Mouse (Mus musculus): Measurements from ENCODE around the gene Gm21663. TPM values are rescaled to one million over a fixed set of nuclear protein-coding genes. Genes with fewer than 3 reads are reported as not detected.

Gene Gm21663
- total and polyA plus RNA-seq, 2 experiments from 2014 or later, result 0.42 TPM; not detected in 1

GRCm38 (mm10) chr5:25891321-25891720 lies 50.9 kb downstream of the Gm21663 start:
- peak; percentile 43 for DNase-seq (ENCODE audit: low spot score)
- Histone ChIP-seq H3K36me3 (replicated peaks; ENCODE audit: control insufficient read depth, insufficient read depth, low read length) (no peaks in the 10 kb centered on the region), H3K27ac (ENCODE audit: low read depth) (no peak overlapping the region), H3K4me1 (ENCODE audit: control insufficient read depth, insufficient read depth) (peaks cover 6% of the 10 kb centered on the region; the same call in 1 of the 2 replicates), H3K27me3 (ENCODE audit: control insufficient read depth, insufficient read depth, low read length) (no peaks in the 10 kb centered on the region), H3K9me3 (replicated peaks; ENCODE audit: control insufficient read depth, low read length) (no peaks in the 10 kb centered on the region), H3K9ac (replicated peaks; ENCODE audit: low read depth, low read length) (no peak overlapping the region), H3K4me3 (ENCODE audit: low read depth, low read length) (no peak overlapping the region), H3K4me2 (ENCODE audit: low read depth, low read length) (no peak overlapping the region)
- ATAC-seq (ENCODE audit: insufficient read depth, low read depth), result peak; percentile 70
- 50% methylated on average over 1 of the region's 1 CpGs for WGBS
- peak; percentile 57 for TF ChIP-seq CTCF (IDR thresholded peaks at IDR 0.05; ENCODE audit: low read depth)
- no peak for TF ChIP-seq EP300 (IDR thresholded peaks at IDR 0.05; ENCODE audit: low read depth)

- no peak overlapping the region for H3K27ac ChIP-seq (ENCODE audit: low read depth)
- no peak overlapping the region for H3K4me3 ChIP-seq (ENCODE audit: low read depth, low read length)
- no peak overlapping the region for H3K4me2 ChIP-seq (ENCODE audit: low read depth, low read length)
- peaks cover 6% of the 10 kb centered on the region; the same call in 1 of the 2 replicates for H3K4me1 ChIP-seq (ENCODE audit: control insufficient read depth, insufficient read depth)
- DNase-seq (ENCODE audit: low spot score) (no peak), ATAC-seq (ENCODE audit: insufficient read depth, low read depth) (no peak)
- H3K9ac ChIP-seq (replicated peaks; ENCODE audit: low read depth, low read length), result no peak overlapping the region
- TF ChIP-seq CTCF (IDR thresholded peaks at IDR 0.05; ENCODE audit: low read depth), result no peak
- TF ChIP-seq EP300 (IDR thresholded peaks at IDR 0.05; ENCODE audit: low read depth), result no peak
- H3K36me3 ChIP-seq (replicated peaks; ENCODE audit: control insufficient read depth, insufficient read depth, low read length), result no peaks in the 10 kb centered on the region
- H3K9me3 ChIP-seq (replicated peaks; ENCODE audit: control insufficient read depth, low read length), result peaks cover 10% of the 10 kb centered on the region
- WGBS, result 35% methylated on average over 3 of the region's 3 CpGs
- no peaks in the 10 kb centered on the region for H3K27me3 ChIP-seq (ENCODE audit: control insufficient read depth, insufficient read depth, low read length)
These were observed 52.3 kb downstream of the Gm21663 start for GRCm38 (mm10) chr5:25889746-25890382.

- no peak for ATAC-seq (ENCODE audit: insufficient read depth, low read depth)
- WGBS, result 69% methylated on average over 3 of the region's 3 CpGs
These were observed 55.5 kb downstream of the Gm21663 start for GRCm38 (mm10) chr5:25886708-25887107.

More at GRCm38 (mm10) chr5:25886708-25887107, 55.5 kb downstream of the Gm21663 start:
- DNase-seq (ENCODE audit: low spot score), result no peak
- H3K9me3 ChIP-seq (replicated peaks; ENCODE audit: control insufficient read depth, low read length), result peaks cover 16% of the 10 kb centered on the region
- TF ChIP-seq CTCF (IDR thresholded peaks at IDR 0.05; ENCODE audit: low read depth), result no peak
- no peak for TF ChIP-seq EP300 (IDR thresholded peaks at IDR 0.05; ENCODE audit: low read depth)
- no peaks in the 10 kb centered on the region for H3K36me3 ChIP-seq (replicated peaks; ENCODE audit: control insufficient read depth, insufficient read depth, low read length)
- H3K27ac ChIP-seq (ENCODE audit: low read depth), result no peak overlapping the region
- H3K9ac ChIP-seq (replicated peaks; ENCODE audit: low read depth, low read length), result no peak overlapping the region
- no peak overlapping the region for H3K4me3 ChIP-seq (ENCODE audit: low read depth, low read length)
- no peak overlapping the region for H3K4me2 ChIP-seq (ENCODE audit: low read depth, low read length)
- H3K27me3 ChIP-seq (ENCODE audit: control insufficient read depth, insufficient read depth, low read length), result no peaks in the 10 kb centered on the region
- peaks cover 6% of the 10 kb centered on the region; the same call in 1 of the 2 replicates for H3K4me1 ChIP-seq (ENCODE audit: control insufficient read depth, insufficient read depth)

Other genes starting within 250 kb of the Gm21663 start
- 7.3 and 29.1 TPM in 2 replicates for gene Xrcc2, start 236.6 kb downstream of the Gm21663 start, total RNA-seq (2014; rRNA removed; ENCODE audit: low replicate concordance)
- 3.0 and 3.3 TPM in 2 replicates for gene Xrcc2, start 236.6 kb downstream of the Gm21663 start, polyA plus RNA-seq (2015; fragmentation: Nextera tagmentation; extraction: Ambion mirVana)
- gene Actr3b, start 182.4 kb downstream of the Gm21663 start, total RNA-seq (2014; rRNA removed; ENCODE audit: low replicate concordance), result 12.0 and 16.7 TPM in 2 replicates
- 27.6 and 29.4 TPM in 2 replicates for gene Actr3b, start 182.4 kb downstream of the Gm21663 start, polyA plus RNA-seq (2015; fragmentation: Nextera tagmentation; extraction: Ambion mirVana)
- gene Gm21671, start 12.0 kb upstream of the Gm21663 start, total RNA-seq (2014; rRNA removed; ENCODE audit: low replicate concordance), result not detected in 2 replicates
- not detected in 2 replicates for gene Gm21671, start 12.0 kb upstream of the Gm21663 start, polyA plus RNA-seq (2015; fragmentation: Nextera tagmentation; extraction: Ambion mirVana)
- not detected in 2 replicates for gene Gm21680, start 30.3 kb upstream of the Gm21663 start, total RNA-seq (2014; rRNA removed; ENCODE audit: low replicate concordance)
- not detected in 2 replicates for gene Gm21680, start 30.3 kb upstream of the Gm21663 start, polyA plus RNA-seq (2015; fragmentation: Nextera tagmentation; extraction: Ambion mirVana)
- gene Gm21698, start 46.3 kb upstream of the Gm21663 start, total RNA-seq (2014; rRNA removed; ENCODE audit: low replicate concordance), result not detected in 2 replicates
- gene Gm21698, start 46.3 kb upstream of the Gm21663 start, polyA plus RNA-seq (2015; fragmentation: Nextera tagmentation; extraction: Ambion mirVana), result 0.05 and 0.10 TPM in 2 replicates
- not detected in 2 replicates for gene Gm1979, start 62.4 kb upstream of the Gm21663 start, total RNA-seq (2014; rRNA removed; ENCODE audit: low replicate concordance)
- gene Gm1979, start 62.4 kb upstream of the Gm21663 start, polyA plus RNA-seq (2015; fragmentation: Nextera tagmentation; extraction: Ambion mirVana), result 0.05 TPM in 1 of 2 replicates, not detected in the other
- not detected in 2 replicates for gene Gm5862, start 80.5 kb upstream of the Gm21663 start, total RNA-seq (2014; rRNA removed; ENCODE audit: low replicate concordance)
- gene Gm5862, start 80.5 kb upstream of the Gm21663 start, polyA plus RNA-seq (2015; fragmentation: Nextera tagmentation; extraction: Ambion mirVana), result not detected in 2 replicates
- not detected in 2 replicates for gene Speer4a, start 97.2 kb upstream of the Gm21663 start, total RNA-seq (2014; rRNA removed; ENCODE audit: low replicate concordance)
- 0.04 TPM in 1 of 2 replicates, not detected in the other for gene Speer4a, start 97.2 kb upstream of the Gm21663 start, polyA plus RNA-seq (2015; fragmentation: Nextera tagmentation; extraction: Ambion mirVana)
- gene Gm7347, start 116.2 kb upstream of the Gm21663 start, total RNA-seq (2014; rRNA removed; ENCODE audit: low replicate concordance), result not detected in 2 replicates
- not detected in 2 replicates for gene Gm7347, start 116.2 kb upstream of the Gm21663 start, polyA plus RNA-seq (2015; fragmentation: Nextera tagmentation; extraction: Ambion mirVana)
- gene Gm10471, start 146.9 kb upstream of the Gm21663 start, total RNA-seq (2014; rRNA removed; ENCODE audit: low replicate concordance), result not detected in 2 replicates
- not detected in 2 replicates for gene Gm10471, start 146.9 kb upstream of the Gm21663 start, polyA plus RNA-seq (2015; fragmentation: Nextera tagmentation; extraction: Ambion mirVana)
- not detected in 2 replicates for gene 5031410I06Rik, start 163.0 kb upstream of the Gm21663 start, total RNA-seq (2014; rRNA removed; ENCODE audit: low replicate concordance)
- gene 5031410I06Rik, start 163.0 kb upstream of the Gm21663 start, polyA plus RNA-seq (2015; fragmentation: Nextera tagmentation; extraction: Ambion mirVana), result 0.04 TPM in 1 of 2 replicates, not detected in the other
- not detected in 2 replicates for gene Gm10220, start 179.0 kb upstream of the Gm21663 start, total RNA-seq (2014; rRNA removed; ENCODE audit: low replicate concordance)
- gene Gm10220, start 179.0 kb upstream of the Gm21663 start, polyA plus RNA-seq (2015; fragmentation: Nextera tagmentation; extraction: Ambion mirVana), result not detected in 2 replicates

Measured in heart, postnatal 0 days (tissue).